In genomic region chr13:101851329-101851728, GRCm38 (mm10) we compare ENCODE assay signal across 21 mouse cellular contexts.
"Had no signal": no experiment of that assay in that cellular context is flagged by ENCODE, and none has a peak within 500 bp of the region (broad histone marks: within the 10 kb centered on the region; RNA-seq: fewer than 3 reads in every experiment).

No protein-coding gene starts in this region.

- H3K4me3 ChIP-seq: liver, embryonic 15.5 days; megakaryocyte, embryonic 14.5 days; midbrain, embryonic 12.5 days; myocyte; neural tube, embryonic 13.5 days; neural tube, embryonic 15.5 days had no signal

- H3K27ac ChIP-seq: liver, embryonic 15.5 days; macrophage; midbrain, embryonic 12.5 days; neural tube, embryonic 13.5 days; neural tube, embryonic 15.5 days had no signal

- H3K4me2 ChIP-seq: liver, embryonic 15.5 days; midbrain, embryonic 12.5 days; neural tube, embryonic 13.5 days; neural tube, embryonic 15.5 days had no signal

- H3K36me3 ChIP-seq: liver, embryonic 15.5 days; midbrain, embryonic 12.5 days; neural tube, embryonic 13.5 days; neural tube, embryonic 15.5 days had no signal

- ATAC-seq: liver, postnatal 0 days; midbrain, embryonic 16.5 days had no signal

- H3K9ac ChIP-seq: liver, embryonic 15.5 days; liver, postnatal 0 days; midbrain, embryonic 12.5 days; neural tube, embryonic 13.5 days; neural tube, embryonic 15.5 days had no signal

- H3K9me3 ChIP-seq: liver, embryonic 15.5 days; megakaryocyte, embryonic 14.5 days; midbrain, embryonic 12.5 days; neural tube, embryonic 13.5 days; neural tube, embryonic 15.5 days had no signal

- H3K4me1 ChIP-seq: liver, embryonic 15.5 days; megakaryocyte, embryonic 14.5 days; midbrain, embryonic 12.5 days had no signal

- DNase-seq: liver, postnatal 0 days; lung, adult 2 months; lung, postnatal 10 days; lung, postnatal 36 days; midbrain, embryonic 14.5 days; retina, postnatal 1 day; right cerebral cortex, adult 18-20 months; right cerebral cortex, postnatal 25 days; right cerebral cortex, postnatal 4 days; spleen, adult 18-20 months; thymus, adult 18-20 months; thymus, postnatal 14 days; thymus, postnatal 36 days had no signal

- H3K27me3 ChIP-seq: liver, embryonic 15.5 days; midbrain, embryonic 12.5 days; neural tube, embryonic 13.5 days; neural tube, embryonic 15.5 days had no signal
